Mouse (Mus musculus): ENCODE results near the gene Pnpla6.

The Pnpla6 gene

GRCm38 (mm10) chr8:3536053-3536841 lies 21.1 kb downstream of the Pnpla6 start:
- CTCF ChIA-PET, result interaction anchor here in 3 of 4 experiments (0.9 to 1.4 kb wide), 5 partner anchors 23 to 140 kb away, joined by 3 to 4 read pairs (median 3); partner anchors contain the start of gene Trappc5 (in 1 of the 3)
- POLR2A ChIA-PET, result interaction anchor here (0.5 to 2.2 kb wide), 30 partner anchors 9 to 159 kb away, joined by 3 to 21 read pairs (median 4); partner anchors contain the start of genes Pnpla6 (in 3 of the 4), C330021F23Rik (in 2 of the 4), Camsap3 (in 1 of the 4) and Fcor (in 1 of the 4)

- POLR2A ChIA-PET, result interaction anchor here (0.7 to 2.2 kb wide), 22 partner anchors 8 to 136 kb away, joined by 3 to 21 read pairs (median 4); partner anchors contain the start of genes Pnpla6 (in 3 of the 4), C330021F23Rik (in 2 of the 4), Camsap3 (in 1 of the 4) and Fcor (in 1 of the 4)
- CTCF ChIA-PET, result interaction anchor here in 3 of 4 experiments (0.9 to 1.4 kb wide), 5 partner anchors 22 to 139 kb away, joined by 3 to 4 read pairs (median 3); partner anchors contain the start of gene Trappc5 (in 1 of the 3)
Measured at GRCm38 (mm10) chr8:3536940-3537339, 21.8 kb downstream of the Pnpla6 start.

- ChIA-PET POLR2A (interaction anchor here in 3 of 4 experiments (0.8 to 2.2 kb wide), 4 partner anchors 30 to 135 kb away, joined by 3 to 7 read pairs (median 4); partner anchors contain the start of genes C330021F23Rik (in 1 of the 3) and Fcor (in 1 of the 3)), CTCF (no interaction called here)
Measured at GRCm38 (mm10) chr8:3537666-3538065, 22.5 kb downstream of the Pnpla6 start.

GRCm38 (mm10) chr8:3539146-3539545 lies 24.0 kb downstream of the Pnpla6 start:
- ChIA-PET CTCF (no interaction called here), POLR2A (interaction anchor here in 3 of 4 experiments (0.6 to 1.3 kb wide), 6 partner anchors 24 to 74 kb away, joined by 3 to 5 read pairs (median 3); partner anchors contain the start of genes Mcoln1 (in 1 of the 3) and Pnpla6 (in 1 of the 3))

- CTCF ChIA-PET, result no interaction called here
Measured at GRCm38 (mm10) chr8:3540076-3540475, 24.9 kb downstream of the Pnpla6 start.

GRCm38 (mm10) chr8:3546511-3546910 lies 31.3 kb downstream of the Pnpla6 start:
- CTCF ChIA-PET, result interaction anchor here in 1 of 4 experiments (0.9 kb wide), 1 partner anchor 126 kb away, joined by 3 read pairs; the partner anchor contains the start of gene Fcor

More at GRCm38 (mm10) chr8:3540076-3540475, 24.9 kb downstream of the Pnpla6 start:
- POLR2A ChIA-PET, result interaction anchor here in 2 of 4 experiments (1.0 to 1.1 kb wide), 2 partner anchors 34 to 40 kb away, joined by 3 to 5 read pairs; partner anchors contain the start of gene Mcoln1 (in 1 of the 2)

GRCm38 (mm10) chr8:3552240-3552639 lies 37.1 kb downstream of the Pnpla6 start:
- ChIA-PET CTCF (interaction anchor here in 2 of 4 experiments (0.7 to 1.5 kb wide), 4 partner anchors 46 to 124 kb away, joined by 3 to 4 read pairs (median 4); partner anchors contain the start of genes Fcor (in 1 of the 2) and Trappc5 (in 1 of the 2)), POLR2A (interaction anchor here in 2 of 4 experiments (0.5 to 4.4 kb wide), 11 partner anchors 11 to 157 kb away, joined by 3 to 14 read pairs (median 4); partner anchors contain the start of genes C330021F23Rik (in 2 of the 2), Fcor (in 1 of the 2) and Pnpla6 (in 1 of the 2))

More at GRCm38 (mm10) chr8:3546511-3546910, 31.3 kb downstream of the Pnpla6 start:
- POLR2A ChIA-PET, result interaction anchor here in 3 of 4 experiments (0.6 to 3.1 kb wide), 26 partner anchors 7 to 151 kb away, joined by 3 to 24 read pairs (median 5); partner anchors contain the start of genes C330021F23Rik (in 2 of the 3), Pnpla6 (in 2 of the 3), Camsap3 (in 1 of the 3) and Mcoln1 (in 1 of the 3)

- ChIA-PET CTCF (interaction anchor here in 1 of 4 experiments (1.8 kb wide), 1 partner anchor 116 kb away, joined by 7 read pairs; the partner anchor contains the start of gene Fcor), POLR2A (no interaction called here)
Measured at GRCm38 (mm10) chr8:3556114-3556513, 40.9 kb downstream of the Pnpla6 start.

- ChIA-PET POLR2A (interaction anchor here (0.5 to 3.6 kb wide), 84 partner anchors 8 to 947 kb away, joined by 3 to 58 read pairs (median 4); partner anchors contain the start of genes Camsap3 (in 3 of the 4), Fcor (in 3 of the 4), Pet100 (in 3 of the 4) and Xab2 (in 3 of the 4)), CTCF (interaction anchor here (0.6 to 2.1 kb wide), 10 partner anchors 8 to 144 kb away, joined by 3 to 10 read pairs (median 4); partner anchors contain the start of genes Fcor (in 3 of the 4) and Trappc5 (in 1 of the 4))
Measured at GRCm38 (mm10) chr8:3567641-3568371, 52.6 kb downstream of the Pnpla6 start, which contains the start of gene C330021F23Rik. Gene C330021F23Rik, plus strand, starts transcription at chr8:3567990.

- ChIA-PET CTCF (interaction anchor here in 2 of 4 experiments (0.7 to 2.1 kb wide), 5 partner anchors 9 to 108 kb away, joined by 4 to 10 read pairs (median 6); partner anchors contain the start of genes Fcor (in 2 of the 2) and Trappc5 (in 1 of the 2)), POLR2A (interaction anchor here (0.5 to 3.6 kb wide), 57 partner anchors 8 to 724 kb away, joined by 3 to 58 read pairs (median 6); partner anchors contain the start of genes Fcor (in 3 of the 4), Pet100 (in 3 of the 4), Xab2 (in 3 of the 4) and Mcoln1 (in 2 of the 4))
Measured at GRCm38 (mm10) chr8:3568378-3568777, 53.2 kb downstream of the Pnpla6 start.

- CTCF ChIA-PET, result no interaction called here
- POLR2A ChIA-PET, result interaction anchor here in 2 of 4 experiments (1.0 kb wide), 2 partner anchors 10 to 11 kb away, joined by 3 read pairs; no protein-coding TSS in a partner anchor
Measured at GRCm38 (mm10) chr8:3569784-3570183, 54.6 kb downstream of the Pnpla6 start.

- CTCF ChIA-PET, result interaction anchor here in 3 of 4 experiments (0.6 to 1.2 kb wide), 9 partner anchors 15 to 222 kb away, joined by 3 to 8 read pairs (median 3); partner anchors contain the start of genes Fcor (in 2 of the 3) and Trappc5 (in 1 of the 3)
- POLR2A ChIA-PET, result interaction anchor here (0.6 to 3.3 kb wide), 27 partner anchors 8 to 186 kb away, joined by 3 to 50 read pairs (median 5); partner anchors contain the start of genes Camsap3 (in 3 of the 4), Fcor (in 2 of the 4), Mcoln1 (in 2 of the 4) and Arhgef18 (in 1 of the 4)
Measured at GRCm38 (mm10) chr8:3574546-3574945, 59.4 kb downstream of the Pnpla6 start.

GRCm38 (mm10) chr8:3576211-3576960 lies 61.2 kb downstream of the Pnpla6 start:
- ChIA-PET POLR2A (interaction anchor here in 3 of 4 experiments (0.6 to 3.3 kb wide), 19 partner anchors 9 to 181 kb away, joined by 3 to 50 read pairs (median 4); partner anchors contain the start of genes C330021F23Rik (in 2 of the 3), Camsap3 (in 2 of the 3) and Pnpla6 (in 1 of the 3)), CTCF (interaction anchor here in 2 of 4 experiments (0.6 to 1.3 kb wide), 3 partner anchors 16 to 356 kb away, joined by 3 to 6 read pairs (median 3); no protein-coding TSS in a partner anchor)

- ChIA-PET CTCF (interaction anchor here in 2 of 4 experiments (0.6 to 1.2 kb wide), 4 partner anchors 20 to 97 kb away, joined by 3 to 4 read pairs (median 4); partner anchors contain the start of gene Trappc5 (in 1 of the 2)), POLR2A (interaction anchor here (0.5 to 5.0 kb wide), 51 partner anchors 8 to 659 kb away, joined by 3 to 71 read pairs (median 4); partner anchors contain the start of genes C330021F23Rik (in 3 of the 4), Camsap3 (in 2 of the 4), Trappc5 (in 2 of the 4) and Fcor (in 1 of the 4))
Measured at GRCm38 (mm10) chr8:3579390-3580364, 64.5 kb downstream of the Pnpla6 start.
